Mouse (Mus musculus): ENCODE data around the gene Gm3278.
"Not testable (repeated sequence)": the region's sequence is repeated elsewhere in the genome, so short reads cannot be mapped to it uniquely, and the experiment has no call there.

The Gm3278 gene

GRCm38 (mm10) chr14:4892116-4892515 is at the start of gene Gm3278:
Gene Gm3278, plus strand, starts transcription at chr14:4892416.
- DNase-seq: not testable (repeated sequence)

GRCm38 (mm10) chr14:4855299-4855980 is 36.8 kb upstream of the Gm3278 start, which contains the start of gene Gm3264:
Gene Gm3264, plus strand, starts transcription at chr14:4855576.
- DNase-seq: not testable (repeated sequence)

Data from B cell, adult 2 months (primary cell).